Mouse (Mus musculus): ENCODE measurements around the gene Spg20.
A peak's percentile ranks its signal among the peaks of the same experiment; 100 is the strongest.

The Spg20 gene

GRCm38 (mm10) chr3:55151656-55152433 lies 39.9 kb downstream of the Spg20 start:
- peak; percentile 47 for DNase-seq

DNA sequence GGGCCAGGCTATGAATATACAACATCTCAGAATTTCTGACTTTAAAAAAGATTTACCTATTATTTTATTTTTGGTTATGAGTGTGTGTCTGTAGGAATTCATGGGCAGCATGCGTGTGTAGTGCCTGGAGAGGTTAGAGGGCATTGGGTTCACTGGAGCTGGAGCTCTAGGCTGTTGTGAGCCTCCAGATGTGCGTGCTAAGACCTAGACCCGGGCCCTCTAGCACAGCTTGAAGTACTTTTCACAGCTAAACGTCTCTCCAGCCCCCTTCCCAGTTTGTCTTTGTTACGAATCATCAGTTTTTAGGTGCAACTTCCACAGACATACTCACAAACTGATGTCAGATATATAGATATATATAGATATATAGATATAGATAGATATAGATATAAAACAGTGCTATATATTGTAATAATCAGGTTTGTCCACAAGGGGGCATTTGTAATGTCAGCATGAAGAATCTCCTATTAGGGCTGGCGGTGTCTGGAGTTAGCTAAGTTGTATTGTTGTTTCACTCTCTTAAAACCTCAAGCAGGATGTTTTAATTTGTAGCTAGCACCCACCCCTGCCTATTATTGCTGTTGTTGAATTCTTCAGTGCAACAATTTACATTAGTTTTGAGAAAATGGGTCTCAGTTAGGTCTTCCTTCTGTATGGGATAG lies 40.9 kb downstream of the Spg20 start:
- DNase-seq: no peak

DNA sequence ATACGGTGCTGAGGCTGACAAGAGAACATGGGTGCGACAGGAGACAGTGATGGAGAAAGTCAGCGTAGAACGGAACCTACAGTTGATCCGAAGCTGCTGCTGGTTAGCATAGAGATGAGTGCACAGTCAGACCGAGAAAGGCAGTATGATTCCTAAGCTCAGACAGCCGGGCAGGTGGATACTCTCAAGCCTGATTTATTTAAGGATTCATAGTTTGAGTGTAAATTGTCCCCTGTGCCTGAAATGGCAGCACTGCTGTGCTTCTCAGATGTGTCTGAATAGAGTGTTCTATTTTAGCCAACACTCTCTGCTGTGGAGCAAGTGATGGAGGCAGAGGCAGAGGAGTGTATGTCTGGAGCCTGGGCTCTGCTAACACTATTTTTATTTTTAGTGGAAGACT lies 42.3 kb downstream of the Spg20 start:
- no peak for DNase-seq

GRCm38 (mm10) chr3:55157413-55157812 lies 45.5 kb downstream of the Spg20 start:
- no peak for DNase-seq

GRCm38 (mm10) chr3:55161144-55161543 lies 49.2 kb downstream of the Spg20 start:
- no peak for DNase-seq

GRCm38 (mm10) chr3:55163510-55163909 lies 51.6 kb downstream of the Spg20 start:
- no peak for DNase-seq

DNA sequence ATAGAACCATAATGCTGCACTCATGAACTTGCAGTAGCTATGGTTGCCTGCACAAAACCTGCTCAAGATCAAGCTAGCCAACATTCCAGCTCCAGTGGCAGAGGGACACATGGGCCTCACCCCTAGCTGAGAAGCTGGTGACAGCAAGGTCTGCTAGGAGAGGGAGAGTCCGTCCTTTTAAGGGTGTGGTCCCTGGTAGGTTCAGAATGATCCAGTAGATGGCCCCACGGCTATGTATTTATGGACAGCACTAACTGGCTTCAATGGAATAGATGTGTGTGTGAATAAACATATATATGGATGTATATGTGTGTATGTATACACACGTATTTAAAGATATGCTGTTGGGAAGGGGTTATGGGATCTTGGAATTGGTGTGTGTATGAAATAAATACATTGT lies 60.6 kb downstream of the Spg20 start:
- DNase-seq: no peak

- no peak for DNase-seq
Observed at GRCm38 (mm10) chr3:55177271-55177670, 65.4 kb downstream of the Spg20 start.

DNA sequence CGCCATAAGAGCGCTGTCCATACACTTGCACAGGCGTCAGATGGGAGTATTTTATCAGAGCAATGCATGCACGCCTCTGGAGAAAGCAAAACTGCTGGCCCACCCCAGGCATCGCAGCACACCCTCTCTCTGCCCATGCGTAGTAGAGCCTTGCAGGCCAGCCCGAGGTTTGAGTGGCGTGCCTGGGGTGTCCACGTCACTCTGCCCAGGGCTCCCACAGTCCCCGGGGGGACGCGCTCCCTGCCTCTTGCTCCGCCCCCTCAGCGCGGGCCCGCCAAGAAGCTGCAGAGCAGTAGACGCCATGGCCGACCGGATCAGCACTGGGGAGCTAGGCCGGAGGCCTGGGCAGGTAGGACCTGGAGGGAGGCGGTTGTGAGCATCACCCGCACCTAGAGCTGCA lies 69.9 kb downstream of the Spg20 start, which contains the start of gene Sohlh2:
Gene Sohlh2, plus strand, starts transcription at position 263 of the 400 bp plus-strand sequence.
- no peak for DNase-seq
